Mouse (Mus musculus) testis, postnatal 14 days (tissue): ENCODE measurements at regions not wholly inside any gene's neighbourhood (a gene's known extent, or its start where the extent isn't known, plus 50 kb on each side); places are given as distances from the start of the nearest gene placed in this dataset.

Experiments used
- DNase-seq: peaks from one replicate; pipeline ENCODE4 v3.0.0; 2021; ENCODE audit warnings: low spot score

DNA sequence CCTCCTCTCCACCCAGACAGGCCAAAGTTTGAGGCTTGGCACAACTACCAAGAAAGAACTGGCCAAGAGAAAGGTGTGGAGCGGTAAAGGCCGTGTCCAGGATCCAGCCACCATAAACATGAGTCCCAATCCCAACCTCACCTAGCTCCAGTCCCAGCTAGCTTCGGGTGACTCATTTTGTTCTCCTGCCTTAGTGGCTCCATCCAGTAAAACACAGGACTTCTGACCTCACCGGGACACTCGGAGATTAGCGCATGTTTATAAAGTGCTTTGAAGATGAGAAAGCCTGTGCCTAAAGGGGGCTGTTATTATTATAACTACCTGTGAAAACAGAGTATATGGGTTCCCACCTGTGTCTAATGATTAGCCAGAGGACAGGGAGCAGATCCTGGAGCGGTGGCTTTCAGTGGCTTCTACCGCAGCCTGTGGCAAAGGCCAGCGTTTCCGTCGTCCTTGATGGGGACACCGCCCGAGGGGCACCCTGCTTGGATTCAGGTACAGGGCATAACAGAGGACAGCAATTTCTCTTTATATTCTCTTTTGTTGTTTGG, 311.9 kb downstream of the Sox9 start:
- DNase-seq = no peak

DNA sequence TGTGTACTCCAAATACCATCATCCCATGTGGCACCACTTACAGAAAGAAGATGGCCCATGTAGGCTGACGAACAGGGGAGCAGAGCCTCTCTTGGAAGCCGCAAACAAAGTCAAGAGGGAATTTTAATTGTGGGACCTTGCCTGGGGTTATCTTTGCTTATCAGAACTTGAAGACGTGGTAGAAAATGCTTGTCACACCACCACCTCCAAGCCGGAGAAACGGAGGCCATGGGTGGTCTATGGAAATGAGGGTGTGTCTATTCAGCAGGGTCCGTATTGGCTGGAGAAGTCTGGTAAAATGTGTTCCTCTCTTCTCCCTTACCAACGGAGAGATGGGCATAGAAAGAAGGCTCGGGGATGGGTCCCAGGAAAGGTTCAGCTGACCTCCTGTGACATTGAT, 313.6 kb downstream of the Sox9 start:
- no peak for DNase-seq

DNA sequence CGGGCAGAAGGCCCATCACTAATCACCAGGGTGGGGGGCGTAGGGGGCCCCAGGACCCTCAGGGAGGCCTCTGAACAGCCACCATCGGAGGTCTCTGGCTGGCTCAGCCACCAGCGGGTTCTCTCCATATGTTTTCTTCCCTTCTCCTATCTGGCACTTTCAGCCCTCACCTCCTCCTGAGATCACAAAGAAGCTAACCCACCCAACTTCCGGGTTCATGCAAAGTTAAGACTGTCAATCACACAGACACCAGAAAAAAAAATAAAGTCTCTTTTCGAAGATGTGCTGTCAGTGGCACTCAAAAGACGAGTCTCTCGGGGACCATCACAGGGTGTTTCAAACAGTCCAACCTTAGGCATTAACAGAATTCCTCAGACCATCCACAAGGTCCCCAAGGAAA, 314.2 kb downstream of the Sox9 start:
- DNase-seq = no peak

DNA sequence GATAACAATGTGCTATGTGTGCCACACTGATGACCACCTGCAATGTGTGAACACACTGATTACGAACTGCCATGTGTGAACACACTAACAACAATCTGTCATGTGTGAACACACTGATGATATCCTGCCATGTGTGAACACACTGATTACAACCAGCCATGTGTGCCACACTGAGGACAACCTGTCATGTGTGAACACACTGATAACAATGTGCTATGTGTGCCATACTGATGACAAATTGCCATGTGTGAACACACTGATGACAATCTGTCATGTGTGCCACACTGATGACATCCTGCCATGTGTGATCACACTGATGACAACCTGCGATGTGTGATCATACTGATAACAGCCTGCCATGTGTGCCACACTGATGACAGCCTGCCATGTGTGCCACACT, 316.3 kb downstream of the Sox9 start:
- DNase-seq = no peak

DNA sequence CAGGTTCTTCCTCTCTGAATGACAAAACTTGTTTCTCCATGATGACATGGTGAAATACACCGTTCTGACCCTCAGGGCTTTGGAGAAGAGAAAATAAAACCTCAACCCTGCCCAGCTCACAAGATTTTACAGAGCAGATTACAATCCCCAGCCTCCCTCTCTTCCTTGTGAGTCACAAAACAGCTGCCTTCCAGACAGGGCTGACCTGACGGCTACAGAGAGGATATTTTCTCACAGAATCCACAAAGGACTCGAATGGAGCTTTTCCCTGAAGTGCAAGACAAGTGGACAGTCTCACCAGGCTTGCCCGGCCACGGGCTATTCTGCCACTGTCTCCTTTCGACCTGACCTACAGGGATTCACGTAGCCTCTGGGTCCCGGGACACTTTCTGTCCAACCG, 318.8 kb downstream of the Sox9 start:
- no peak for DNase-seq

DNA sequence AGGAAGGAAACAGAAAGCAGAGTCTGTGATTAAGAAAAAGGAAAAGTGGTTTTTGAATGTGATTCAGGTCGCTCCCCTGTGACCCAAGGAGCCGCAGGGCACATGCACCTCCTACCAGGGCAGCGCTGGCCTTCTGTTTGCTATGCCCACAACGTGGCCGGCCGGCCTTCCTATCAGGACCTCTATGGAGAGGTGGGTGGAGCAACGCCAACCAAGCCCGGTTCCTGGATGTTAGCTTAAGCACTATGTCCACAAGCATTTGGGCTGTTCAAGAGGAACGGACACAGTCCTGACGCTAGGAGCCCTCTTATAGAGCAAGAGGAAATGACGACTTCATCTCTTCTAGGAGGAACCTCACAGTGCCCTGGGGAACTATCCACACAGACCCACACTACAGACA, 319.5 kb downstream of the Sox9 start:
- DNase-seq = no peak

DNA sequence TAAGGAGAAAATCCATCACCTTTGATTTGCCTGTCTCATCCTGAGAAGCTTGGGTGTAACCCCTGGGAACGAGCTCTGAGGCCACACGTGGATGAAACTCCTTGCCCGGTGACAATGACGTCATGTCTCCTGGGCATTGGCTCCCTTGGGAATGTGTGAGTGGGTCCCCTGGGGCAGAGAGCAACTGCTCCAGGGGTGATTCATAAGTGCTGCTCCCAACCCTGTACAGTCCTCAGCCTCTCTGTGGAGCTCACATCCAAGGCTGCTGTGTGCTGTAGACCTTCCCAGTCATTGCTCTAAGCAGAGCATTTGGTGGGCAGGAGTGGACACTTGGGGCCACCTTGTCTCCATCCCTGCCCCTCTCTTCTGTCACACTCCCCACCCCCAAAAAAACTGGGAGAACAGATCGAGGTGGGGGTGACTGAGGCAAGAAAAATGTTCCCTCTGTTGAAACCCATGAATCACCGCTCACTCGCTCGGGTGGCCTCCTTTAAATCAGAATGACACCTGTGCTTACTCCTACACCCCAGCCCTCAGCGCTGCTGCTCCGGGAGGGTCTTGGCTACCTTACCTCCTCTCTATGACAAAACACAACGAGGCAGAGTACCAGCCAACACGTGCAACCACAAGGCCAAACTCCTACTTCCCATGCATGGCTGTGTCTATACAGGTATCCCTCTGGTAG, 321.3 kb downstream of the Sox9 start:
- DNase-seq = no peak

DNA sequence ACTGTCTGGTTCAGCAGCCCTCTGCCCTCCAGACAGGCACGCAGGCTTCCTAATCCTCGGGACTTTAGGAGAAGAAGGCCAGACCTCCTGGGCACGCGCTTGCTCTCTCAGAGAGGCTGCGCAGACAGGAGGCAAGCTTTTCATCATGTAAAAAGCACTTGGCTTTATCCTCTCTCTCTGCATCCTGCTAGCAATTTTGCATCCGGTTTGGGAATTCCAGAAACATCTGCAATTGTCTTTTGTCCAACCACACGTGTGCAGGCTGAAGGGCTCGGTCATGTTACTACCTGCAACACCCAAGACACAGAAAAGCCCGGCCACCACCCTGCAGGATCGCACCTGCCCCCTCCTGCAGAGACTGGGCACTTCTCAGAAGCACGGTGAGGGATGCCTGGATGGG, 323.3 kb downstream of the Sox9 start:
- no peak for DNase-seq

DNA sequence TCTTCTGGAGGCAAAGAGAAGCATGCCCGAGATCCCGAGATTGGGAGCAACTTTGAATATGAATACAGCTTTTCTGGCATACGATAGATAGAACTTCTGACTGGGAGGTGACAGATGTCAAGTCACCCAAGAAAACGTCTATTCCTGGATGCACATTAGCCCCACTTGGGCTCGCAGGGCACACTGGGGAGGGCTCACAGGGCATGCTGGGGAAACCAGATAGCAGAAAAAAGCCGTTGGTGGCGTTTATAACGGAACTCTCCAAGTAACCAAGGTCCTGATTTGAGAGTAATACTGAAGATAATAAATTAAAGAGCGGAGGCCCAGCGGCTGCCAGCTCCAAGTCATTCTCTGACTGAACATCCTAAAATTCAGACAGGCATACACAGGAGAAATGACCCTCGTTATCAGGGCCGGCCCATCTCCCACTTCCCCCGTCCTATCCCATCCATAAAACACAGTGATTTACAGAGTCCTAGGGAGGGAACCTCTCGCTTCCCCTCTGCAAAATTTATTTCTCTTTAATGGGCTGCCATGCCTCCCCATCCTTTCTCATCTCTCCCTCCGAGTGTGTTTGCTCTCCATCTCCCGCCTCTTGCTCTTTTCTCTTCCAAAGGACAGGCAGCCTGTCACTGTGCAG, 325.3 kb downstream of the Sox9 start:
- DNase-seq = no peak

DNA sequence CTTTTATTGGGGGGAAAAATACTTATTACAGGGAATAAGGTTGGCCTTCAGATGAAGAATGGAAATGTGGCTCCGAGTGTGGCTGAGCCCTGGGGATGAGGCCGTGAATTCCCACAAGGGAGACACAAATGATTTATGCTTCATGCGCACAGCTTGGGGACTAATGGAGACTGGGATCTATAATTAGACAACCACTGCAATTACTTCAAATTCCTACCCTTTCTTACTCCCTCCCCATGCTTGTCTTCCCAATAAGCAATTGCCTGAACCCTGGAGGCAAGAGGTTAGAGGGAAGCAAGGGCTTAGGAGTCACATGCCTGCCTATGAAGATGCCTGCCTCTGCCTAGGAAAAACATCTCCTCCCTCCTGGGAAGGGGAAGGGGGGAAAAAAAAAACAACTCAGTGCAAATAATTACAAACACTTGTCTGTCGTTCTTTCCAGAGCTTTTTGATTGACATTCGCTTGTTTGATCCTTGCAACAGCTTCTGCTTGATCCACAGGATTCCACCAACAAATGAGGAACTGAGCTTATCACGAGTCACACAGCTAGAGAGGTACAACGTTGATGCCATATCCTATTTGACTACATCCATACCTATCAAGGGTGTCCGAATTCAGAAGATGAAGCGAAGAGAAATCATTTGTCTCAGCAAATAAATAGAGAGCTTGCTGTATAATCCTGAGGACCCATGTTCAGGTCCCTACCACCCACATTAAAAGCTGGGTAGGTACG, 326.1 kb downstream of the Sox9 start:
- DNase-seq = no peak

DNA sequence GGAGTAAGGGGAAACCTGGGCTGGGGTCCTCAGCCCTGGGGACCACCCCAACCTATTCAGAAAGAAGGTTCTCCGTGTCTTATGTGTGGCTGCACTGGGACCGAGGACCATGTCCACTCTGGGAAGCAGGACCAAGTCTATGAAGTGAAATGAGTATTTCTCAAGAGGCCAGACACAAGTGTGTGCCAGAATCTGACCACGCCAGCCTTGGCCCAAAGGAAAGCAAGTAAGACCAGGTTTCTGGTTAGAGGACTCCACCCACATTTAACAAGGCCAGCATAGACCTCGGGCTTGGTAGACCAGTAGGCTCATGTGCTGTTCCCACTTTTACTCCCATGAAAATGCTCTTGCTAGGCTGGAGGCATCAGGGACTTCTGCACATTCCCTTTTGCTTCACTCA, 327.1 kb downstream of the Sox9 start:
- no peak for DNase-seq

DNA sequence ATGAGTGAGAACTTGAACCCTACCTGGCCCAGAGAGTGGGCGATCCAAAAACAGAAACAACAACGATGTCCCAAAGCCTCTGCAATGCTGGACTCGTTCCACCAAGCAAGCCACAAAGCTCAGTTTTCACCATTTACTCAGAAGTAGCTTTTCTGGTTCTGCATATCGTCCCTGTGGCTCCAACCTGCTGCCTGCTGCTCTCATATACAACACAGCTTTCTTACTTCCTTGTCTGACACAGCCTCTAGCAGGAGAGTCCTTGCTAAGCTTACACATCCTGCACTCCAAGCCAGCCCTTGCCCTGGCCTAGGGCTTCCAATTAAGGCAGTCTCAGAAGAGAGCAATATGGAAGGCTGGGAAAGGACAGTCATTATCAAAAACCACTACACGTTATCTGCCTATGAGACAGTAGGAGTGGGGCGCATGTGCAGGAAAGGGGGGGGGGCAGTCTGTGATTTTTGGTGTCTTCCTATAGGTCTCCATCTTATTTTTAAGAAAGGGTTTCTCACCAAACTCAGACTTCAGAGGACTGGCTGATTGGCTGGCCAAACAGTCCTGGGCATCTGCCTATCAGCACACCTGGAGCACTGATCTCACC, 331.3 kb downstream of the Sox9 start:
- no peak for DNase-seq

DNA sequence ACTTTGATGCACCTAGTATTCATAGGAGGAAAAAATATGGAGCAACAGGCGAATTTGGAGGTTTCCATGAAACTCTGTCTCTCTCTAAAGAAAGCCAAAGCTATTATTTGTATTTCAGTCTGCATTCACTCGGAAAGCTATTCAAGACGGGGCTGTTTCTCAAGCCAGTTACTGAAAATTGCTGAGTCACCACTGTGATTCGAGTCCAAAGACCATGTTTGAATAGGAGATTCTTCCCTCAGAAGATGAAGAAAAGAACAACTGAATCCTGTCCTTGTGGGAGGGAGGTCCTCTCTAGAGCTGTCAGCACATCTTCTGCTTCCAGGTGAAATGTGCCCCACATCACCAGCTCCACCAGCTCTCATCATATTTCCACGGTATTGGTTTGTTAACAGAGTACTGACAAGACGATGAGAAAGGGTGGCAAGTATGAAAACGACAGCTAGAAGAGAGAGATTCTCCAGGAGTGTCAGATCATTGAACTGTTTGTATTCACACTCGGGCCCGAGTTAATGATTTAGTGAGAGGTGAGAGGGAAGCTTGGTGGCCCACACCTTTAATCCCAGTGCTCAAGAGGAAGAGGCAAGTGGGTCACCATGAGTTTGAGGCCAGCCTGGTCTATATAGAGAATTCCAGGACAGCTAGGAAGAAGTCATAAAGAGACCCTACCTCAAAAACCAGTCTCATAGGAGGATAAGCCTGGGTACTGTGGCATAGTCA, 335.3 kb downstream of the Sox9 start:
- no peak for DNase-seq

DNA sequence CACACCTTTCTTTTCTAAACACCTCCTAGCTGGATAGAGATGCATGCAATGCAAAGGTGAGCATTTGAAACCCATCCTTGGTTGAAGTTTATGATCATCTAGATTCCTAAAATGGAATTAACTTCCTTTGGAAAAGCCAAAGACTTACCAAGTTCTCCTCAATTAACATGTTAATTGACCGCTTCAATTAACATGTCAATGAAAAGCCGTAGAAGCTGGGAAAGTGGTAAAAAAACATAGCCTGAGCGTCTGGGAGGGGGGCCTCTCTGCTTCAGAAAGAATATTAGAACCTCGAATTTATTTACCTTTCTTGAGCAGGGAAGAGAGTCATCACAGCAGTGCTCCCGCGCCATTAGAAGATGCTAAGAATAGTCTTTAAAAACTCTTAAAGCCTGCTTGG, 338.5 kb downstream of the Sox9 start:
- no peak for DNase-seq

DNA sequence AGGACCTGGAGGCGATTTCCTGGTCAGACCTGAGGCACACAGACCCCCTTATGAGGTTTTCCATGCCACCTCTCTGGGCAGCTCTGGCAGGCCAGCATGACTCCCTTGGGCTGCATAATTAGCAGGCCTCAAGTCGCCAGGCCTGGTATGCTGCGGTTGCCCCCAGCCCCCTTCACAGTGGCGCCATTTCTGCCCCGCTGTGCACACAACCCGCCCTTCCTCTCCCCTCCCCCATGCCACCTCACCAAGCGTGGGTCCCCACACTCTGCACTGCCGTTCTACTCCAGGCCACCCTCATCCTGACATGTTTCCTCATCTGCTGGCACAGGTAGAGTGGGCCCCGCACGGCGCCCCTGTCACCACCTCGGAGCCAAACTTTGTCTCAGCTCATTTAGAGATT, 339.3 kb downstream of the Sox9 start:
- no peak for DNase-seq

DNA sequence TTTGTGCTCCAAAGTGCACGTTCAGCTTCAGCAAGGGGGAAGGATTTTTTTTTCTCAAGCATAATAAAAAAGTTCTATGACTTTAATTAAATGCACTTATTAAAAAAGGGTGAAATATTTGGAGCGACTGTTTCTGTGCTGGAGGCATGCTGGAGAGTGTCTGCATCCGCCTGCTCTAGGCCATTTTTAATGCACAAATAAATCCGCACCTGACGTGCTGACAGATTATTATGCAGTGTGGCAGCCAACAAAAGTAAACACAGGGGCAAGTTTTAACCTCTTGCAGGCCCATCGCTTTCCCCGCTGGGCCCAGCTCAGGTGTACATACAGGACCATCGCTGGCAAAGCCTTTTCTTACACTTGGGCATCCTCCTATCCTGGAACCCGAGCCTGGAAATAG, 340.1 kb downstream of the Sox9 start:
- DNase-seq = no peak

DNA sequence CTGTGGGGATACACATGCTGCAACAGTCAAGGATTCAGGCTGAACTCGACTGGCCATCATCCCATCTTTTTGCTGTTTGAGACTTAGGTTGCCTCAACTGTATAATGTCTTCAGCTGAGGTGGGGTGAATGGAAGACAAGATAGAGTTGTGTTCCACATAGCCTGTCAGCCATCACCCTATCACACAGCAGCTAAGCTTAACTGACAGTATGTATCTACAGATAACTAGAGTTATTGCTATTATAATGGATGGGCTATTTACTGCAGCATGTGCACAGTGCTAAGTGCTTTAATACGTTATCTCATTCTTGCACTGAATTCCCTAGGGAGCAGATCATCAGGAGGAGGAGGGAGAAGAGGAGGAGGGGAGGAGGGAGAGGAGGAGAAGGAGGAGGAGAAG, 340.9 kb downstream of the Sox9 start:
- DNase-seq = no peak

DNA sequence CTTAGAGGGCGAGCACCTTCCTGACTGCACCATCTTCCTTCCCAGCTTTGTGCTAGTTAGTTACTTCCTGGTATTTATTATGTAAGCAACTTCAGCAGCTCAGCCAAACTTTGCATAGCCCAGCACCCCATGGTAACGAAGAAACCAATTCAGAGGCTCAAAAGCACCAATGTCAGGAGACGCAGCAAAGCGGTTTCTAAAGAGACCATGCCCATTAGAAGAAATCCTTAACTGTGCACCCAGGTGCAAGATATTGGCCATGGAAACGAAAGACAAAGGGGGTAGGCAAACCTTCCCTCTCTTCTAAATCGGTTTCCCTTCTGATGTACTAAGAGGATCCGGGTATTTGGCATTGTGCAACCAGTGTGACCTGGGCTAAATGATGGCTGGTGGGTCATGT, 343.8 kb downstream of the Sox9 start:
- DNase-seq = no peak

DNA sequence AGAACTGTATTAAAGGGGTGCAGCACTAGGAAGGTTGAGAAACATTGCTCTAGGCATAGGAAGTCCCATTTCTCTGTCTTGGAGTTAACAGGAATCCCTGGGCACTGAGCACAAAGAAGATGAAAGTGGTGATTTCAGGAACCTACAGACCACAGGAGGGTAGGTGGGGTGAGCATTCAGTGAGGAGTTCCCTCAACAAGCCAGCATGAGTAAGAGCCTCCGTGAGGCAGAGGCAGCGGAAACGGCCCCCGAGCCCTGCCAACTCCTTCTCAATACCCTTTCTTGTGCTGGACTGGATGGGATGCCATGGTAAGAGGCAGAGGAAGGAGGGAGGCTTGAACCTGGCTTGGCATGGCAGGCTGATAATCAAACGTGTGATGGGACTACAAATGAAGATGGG, 347.2 kb downstream of the Sox9 start:
- no peak for DNase-seq

DNA sequence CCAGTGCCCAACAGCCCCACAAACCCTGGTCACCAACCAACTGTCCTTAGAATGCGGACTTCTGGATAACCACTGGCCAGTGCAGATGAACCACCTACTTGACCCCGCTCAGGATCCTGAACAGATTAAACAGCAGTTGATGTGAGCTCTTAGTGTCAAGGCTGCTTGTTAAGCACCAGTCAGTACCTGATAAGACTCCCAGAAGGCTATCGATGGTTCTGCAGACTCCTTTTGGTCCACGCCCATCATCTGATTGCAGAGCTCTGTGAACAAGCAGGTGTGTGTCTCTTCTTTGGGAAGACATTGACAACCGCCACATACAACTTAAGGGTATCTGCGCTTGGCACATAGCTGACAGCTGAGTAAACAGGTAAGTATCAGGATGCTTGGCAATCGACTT, 348.0 kb downstream of the Sox9 start:
- DNase-seq = no peak

DNA sequence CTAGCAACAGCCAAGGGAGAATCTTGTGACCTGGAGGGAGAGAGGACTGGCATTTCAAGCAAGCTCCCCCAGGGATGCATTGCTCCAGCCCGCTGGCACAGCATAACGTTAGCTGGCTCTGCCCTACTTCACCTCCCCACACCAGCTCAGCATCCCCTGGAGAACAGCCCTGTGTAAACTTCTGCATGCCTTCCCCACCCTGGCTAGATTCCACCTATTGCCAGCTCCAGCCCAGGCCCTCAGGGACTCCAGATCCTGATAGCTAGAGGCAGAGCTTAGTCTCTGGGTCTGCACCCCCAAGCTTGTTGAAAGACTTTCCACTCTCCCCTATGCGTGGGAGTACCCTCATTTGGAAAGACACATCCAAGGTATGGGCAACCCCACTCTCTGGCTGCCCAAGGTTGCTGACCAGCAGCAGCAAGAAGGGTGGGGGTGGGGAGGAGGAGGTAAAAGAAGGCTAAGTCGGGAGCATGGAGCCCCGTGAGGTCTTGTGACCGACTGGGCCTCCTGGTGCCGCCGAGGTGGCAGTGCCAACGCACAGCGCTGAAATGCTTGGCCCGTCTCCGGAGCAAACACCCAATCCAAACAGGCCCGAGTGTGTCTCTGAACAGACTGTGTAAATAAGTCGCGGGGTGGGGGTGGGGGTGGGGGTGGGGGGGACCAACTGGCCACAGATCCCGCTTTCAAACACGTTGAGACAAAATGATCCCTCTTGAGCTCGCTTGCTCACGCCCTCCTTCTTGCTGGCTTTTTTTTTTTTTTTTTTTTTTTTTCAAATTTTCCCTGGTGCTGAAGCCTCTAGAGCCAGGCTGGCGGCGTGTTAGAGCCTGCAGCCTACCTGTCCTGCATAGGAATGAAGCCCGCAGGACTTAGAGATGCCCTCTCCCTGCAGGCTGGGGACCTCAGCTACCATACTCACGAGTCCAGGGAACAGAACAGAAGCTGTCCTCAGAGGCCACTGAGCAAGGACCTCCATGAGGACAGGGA, 350.3 kb downstream of the Sox9 start:
- no peak for DNase-seq
